Mouse (Mus musculus) liver, embryonic 14.5 days (tissue): ENCODE data around the gene Pex19.

Source experiments
- CTCF ChIP-seq: IDR thresholded peaks from 2 replicates; pipeline ENCODE4 v1.5.1; 2016; ENCODE audit warnings: antibody characterized with exemption, low read depth, control low read depth
- EP300 ChIP-seq: IDR thresholded peaks from 2 replicates; pipeline ENCODE4 v1.6.1; 2016; ENCODE audit warnings: antibody characterized with exemption, low read depth

- no peak for TF ChIP-seq CTCF
- no peak for TF ChIP-seq EP300
Observed at GRCm38 (mm10) chr1:172160508-172160907, 34.0 kb downstream of the Pex19 start.
